Mouse (Mus musculus): ENCODE data around the gene Phf1. TPM values are rescaled to one million over a fixed set of nuclear protein-coding genes. Genes with fewer than 3 reads are reported as not detected.
A peak's percentile ranks its signal among the peaks of the same experiment; 100 is the strongest.

Phf1 gene
- 14.5 and 15.9 TPM in 2 replicates for polyA plus RNA-seq (2016; fragmentation: Nextera tagmentation; extraction: Ambion mirVana)

- Histone ChIP-seq H3K9me3 (no peaks in the 10 kb centered on the region), H3K27ac (peak within 1 kb of the TSS; percentile 59; the same call in 1 of the 2 replicates), H3K9ac (peak within 1 kb of the TSS; percentile 77), H3K27me3 (replicated peaks) (no peaks in the 10 kb centered on the region), H3K4me3 (peak within 1 kb of the TSS; percentile 66), H3K4me2 (replicated peaks) (peak within 1 kb of the TSS; percentile 91), H3K36me3 (peaks cover 35% of the 10 kb centered on the region), H3K4me1 (peaks cover 19% of the 10 kb centered on the region)
- peak; percentile 85 for ATAC-seq (ENCODE audit: low FRiP score, low read depth)
- under 1% methylated on average over 43 of the region's 43 CpGs for WGBS
Observed at GRCm38 (mm10) chr17:26932839-26933398, at the start of gene Phf1. Gene Phf1 (plus strand): TSS chr17:26933052.

GRCm38 (mm10) chr17:26883585-26883984 is 49.3 kb upstream of the Phf1 start:
- Histone ChIP-seq H3K27me3 (replicated peaks) (no peaks in the 10 kb centered on the region), H3K4me1 (peaks cover 18% of the 10 kb centered on the region), H3K36me3 (no peaks in the 10 kb centered on the region), H3K4me3 (no peak overlapping the region), H3K27ac (no peak overlapping the region), H3K9ac (no peak overlapping the region), H3K4me2 (replicated peaks) (no peak overlapping the region), H3K9me3 (no peaks in the 10 kb centered on the region)
- ATAC-seq (ENCODE audit: low FRiP score, low read depth), result no peak
- 81% methylated on average over 6 of the region's 6 CpGs for WGBS

DNA sequence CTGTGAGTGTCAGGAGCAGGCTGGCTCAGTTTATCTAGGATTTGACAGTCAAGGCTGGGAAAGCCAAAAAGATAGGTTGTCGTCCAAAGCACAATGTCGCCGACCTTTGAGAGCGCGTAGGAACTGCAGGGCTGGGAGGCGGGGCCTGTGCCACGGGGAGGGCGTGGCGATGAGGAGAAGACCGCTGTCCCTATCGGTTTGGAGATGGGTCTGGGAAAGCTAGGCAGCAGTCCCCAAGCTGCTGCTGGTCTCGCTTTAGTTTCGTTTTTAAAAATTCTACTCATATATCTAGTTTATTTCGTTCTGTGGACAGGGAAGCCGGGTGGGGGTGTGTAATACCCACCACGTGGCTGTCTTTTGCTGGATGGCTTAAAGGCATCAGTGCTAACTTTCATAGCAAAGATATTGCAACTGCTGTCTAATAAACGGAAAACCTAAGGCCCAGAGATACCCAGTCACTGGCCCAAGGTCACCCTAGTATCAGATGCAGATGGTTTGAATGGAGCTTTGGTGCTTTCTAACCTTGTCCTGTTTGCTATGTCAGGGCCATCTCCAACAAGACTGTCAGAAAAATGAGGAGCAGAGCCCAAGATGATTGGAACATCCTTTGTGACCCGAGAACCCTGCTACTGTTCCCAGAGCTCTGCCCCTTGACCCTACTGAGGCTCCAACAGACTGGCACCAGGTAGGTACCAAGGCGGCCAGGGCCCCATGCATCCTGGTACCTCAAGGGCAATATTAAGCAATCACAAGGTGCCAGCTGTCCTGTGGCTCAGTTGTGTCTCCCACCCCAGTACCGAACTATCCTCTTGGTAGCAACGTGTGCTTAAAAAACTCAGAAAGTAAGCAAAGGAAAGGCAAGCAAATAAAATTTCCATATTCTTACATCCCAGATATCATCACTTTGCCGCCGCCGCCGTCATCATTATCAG is 47.6 kb upstream of the Phf1 start:
- Histone ChIP-seq H3K4me1 (peaks cover 18% of the 10 kb centered on the region), H3K4me3 (peak overlapping the region; percentile 31), H3K9me3 (no peaks in the 10 kb centered on the region), H3K9ac (peak overlapping the region; percentile 29; the same call in 1 of the 2 replicates), H3K36me3 (no peaks in the 10 kb centered on the region), H3K27ac (no peak overlapping the region), H3K27me3 (replicated peaks) (no peaks in the 10 kb centered on the region), H3K4me2 (replicated peaks) (peak overlapping the region; percentile 63)
- ATAC-seq (ENCODE audit: low FRiP score, low read depth), result 0 out of 2 replicates have a peak, but pooled peaks have one; percentile 37
- 23% methylated on average over 25 of the region's 25 CpGs for WGBS

- Histone ChIP-seq H3K4me1 (peaks cover 18% of the 10 kb centered on the region), H3K9ac (peak overlapping the region; percentile 29; the same call in 1 of the 2 replicates), H3K4me3 (peak overlapping the region; percentile 31), H3K9me3 (no peaks in the 10 kb centered on the region), H3K36me3 (no peaks in the 10 kb centered on the region), H3K27me3 (replicated peaks) (no peaks in the 10 kb centered on the region), H3K27ac (no peak overlapping the region), H3K4me2 (replicated peaks) (peak overlapping the region; percentile 63)
- ATAC-seq (ENCODE audit: low FRiP score, low read depth), result peak; percentile 82
- 9% methylated on average over 30 of the region's 30 CpGs for WGBS
Observed at GRCm38 (mm10) chr17:26886047-26886749, 46.7 kb upstream of the Phf1 start.

DNA sequence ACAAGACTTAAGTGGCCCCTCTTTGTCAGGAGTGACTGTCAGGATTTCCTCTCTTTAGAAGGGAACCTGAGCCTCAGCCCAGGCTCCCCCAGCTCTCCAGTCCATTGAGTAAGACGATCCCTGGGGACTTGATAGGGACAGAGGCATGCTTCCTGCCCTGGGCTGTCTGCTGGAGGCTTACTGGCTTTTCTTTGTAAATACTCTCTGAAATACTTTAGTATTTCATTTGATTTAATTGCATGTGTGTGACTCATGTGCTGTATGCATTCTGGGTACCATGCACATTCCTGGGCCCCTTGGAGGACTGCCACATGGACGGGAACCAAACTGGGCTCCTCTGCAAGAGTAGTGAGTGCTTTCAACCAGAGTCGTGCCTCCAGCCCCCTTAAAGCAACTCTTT is 44.9 kb upstream of the Phf1 start:
- H3K9me3 ChIP-seq, result no peaks in the 10 kb centered on the region
- H3K4me2 ChIP-seq (replicated peaks), result no peak overlapping the region
- 35% methylated on average over 3 of the region's 3 CpGs for WGBS
- no peak for ATAC-seq (ENCODE audit: low FRiP score, low read depth)
- peaks cover 23% of the 10 kb centered on the region for H3K4me1 ChIP-seq
- H3K4me3 ChIP-seq, result no peak overlapping the region
- no peak overlapping the region for H3K27ac ChIP-seq
- H3K36me3 ChIP-seq, result no peaks in the 10 kb centered on the region
- no peak overlapping the region for H3K9ac ChIP-seq
- H3K27me3 ChIP-seq (replicated peaks), result no peaks in the 10 kb centered on the region; the same call in 1 of the 2 replicates

- H3K9me3 ChIP-seq, result no peaks in the 10 kb centered on the region
- 70% methylated on average over 16 of the region's 16 CpGs for WGBS
- H3K27ac ChIP-seq, result no peak overlapping the region
- peaks cover 5% of the 10 kb centered on the region; the same call in 1 of the 2 replicates for H3K4me1 ChIP-seq
- peak overlapping the region; percentile 8; the same call in 1 of the 2 replicates for H3K9ac ChIP-seq
- no peaks in the 10 kb centered on the region; the same call in none of the 2 replicates for H3K27me3 ChIP-seq (replicated peaks)
- H3K4me2 ChIP-seq (replicated peaks), result no peak overlapping the region
- H3K36me3 ChIP-seq, result no peaks in the 10 kb centered on the region
- no peak overlapping the region for H3K4me3 ChIP-seq
- ATAC-seq (ENCODE audit: low FRiP score, low read depth), result no peak
Observed at GRCm38 (mm10) chr17:26892635-26893375, 40.0 kb upstream of the Phf1 start.

DNA sequence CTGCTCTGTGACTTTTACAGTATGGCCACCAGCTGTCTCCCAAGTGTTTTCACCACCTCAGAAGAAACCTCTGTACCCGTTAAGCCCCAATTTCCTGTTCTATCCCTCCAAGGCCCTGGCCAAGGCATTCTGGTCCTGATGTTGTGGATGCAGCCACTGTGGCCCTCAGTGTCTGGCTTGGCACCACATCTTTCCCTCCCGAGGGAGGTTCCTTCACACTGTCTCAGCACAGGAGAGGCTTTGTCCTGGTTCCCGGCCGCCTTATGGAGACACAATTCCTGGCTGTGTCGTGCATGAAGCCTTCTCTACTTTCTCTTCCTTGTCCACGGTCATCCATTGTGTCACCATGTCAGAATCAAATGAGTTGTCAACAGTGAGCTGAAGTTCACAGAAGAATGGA is 39.4 kb upstream of the Phf1 start:
- no peaks in the 10 kb centered on the region for H3K9me3 ChIP-seq
- no peak overlapping the region for H3K4me3 ChIP-seq
- no peak overlapping the region for H3K9ac ChIP-seq
- no peak for ATAC-seq (ENCODE audit: low FRiP score, low read depth)
- H3K36me3 ChIP-seq, result no peaks in the 10 kb centered on the region
- no peak overlapping the region for H3K27ac ChIP-seq
- H3K4me2 ChIP-seq (replicated peaks), result no peak overlapping the region
- no peaks in the 10 kb centered on the region; the same call in none of the 2 replicates for H3K27me3 ChIP-seq (replicated peaks)
- H3K4me1 ChIP-seq, result peaks cover 5% of the 10 kb centered on the region; the same call in 1 of the 2 replicates
- WGBS, result 63% methylated on average over 6 of the region's 6 CpGs

GRCm38 (mm10) chr17:26894342-26894741 is 38.5 kb upstream of the Phf1 start:
- H3K4me3 ChIP-seq, result no peak overlapping the region
- no peak overlapping the region for H3K4me2 ChIP-seq (replicated peaks)
- no peaks in the 10 kb centered on the region for H3K36me3 ChIP-seq
- no peak for ATAC-seq (ENCODE audit: low FRiP score, low read depth)
- no peak overlapping the region for H3K9ac ChIP-seq
- H3K4me1 ChIP-seq, result peaks cover 5% of the 10 kb centered on the region; the same call in 1 of the 2 replicates
- WGBS, result 65% methylated on average over 6 of the region's 6 CpGs
- H3K27ac ChIP-seq, result no peak overlapping the region
- no peaks in the 10 kb centered on the region; the same call in none of the 2 replicates for H3K27me3 ChIP-seq (replicated peaks)
- no peaks in the 10 kb centered on the region for H3K9me3 ChIP-seq

DNA sequence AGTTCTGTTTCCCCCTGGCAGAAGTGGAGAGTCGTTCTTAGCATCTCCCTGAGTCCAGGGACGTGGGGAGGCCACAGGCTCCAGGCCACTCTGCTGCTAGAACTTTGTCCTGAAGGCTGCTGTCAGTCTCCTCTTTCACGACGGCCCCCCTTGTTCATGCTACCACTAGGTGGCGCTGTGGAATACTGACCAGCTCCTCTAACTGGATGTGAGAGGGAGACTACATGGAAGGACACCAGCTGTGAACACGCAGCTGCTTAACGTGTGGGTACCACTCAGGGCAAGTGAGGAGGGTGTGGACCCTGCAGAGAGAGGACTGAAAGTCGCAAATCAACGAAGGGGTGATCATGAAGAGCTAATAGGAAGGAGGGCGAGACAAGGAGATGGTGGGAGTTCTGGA is 37.3 kb upstream of the Phf1 start:
- Histone ChIP-seq H3K9me3 (no peaks in the 10 kb centered on the region), H3K4me2 (replicated peaks) (no peak overlapping the region), H3K4me3 (no peak overlapping the region), H3K9ac (no peak overlapping the region), H3K4me1 (peaks cover 5% of the 10 kb centered on the region; the same call in 1 of the 2 replicates), H3K27ac (no peak overlapping the region), H3K27me3 (replicated peaks) (no peaks in the 10 kb centered on the region; the same call in none of the 2 replicates), H3K36me3 (no peaks in the 10 kb centered on the region)
- WGBS, result 16% methylated on average over 10 of the region's 10 CpGs
- ATAC-seq (ENCODE audit: low FRiP score, low read depth), result no peak

DNA sequence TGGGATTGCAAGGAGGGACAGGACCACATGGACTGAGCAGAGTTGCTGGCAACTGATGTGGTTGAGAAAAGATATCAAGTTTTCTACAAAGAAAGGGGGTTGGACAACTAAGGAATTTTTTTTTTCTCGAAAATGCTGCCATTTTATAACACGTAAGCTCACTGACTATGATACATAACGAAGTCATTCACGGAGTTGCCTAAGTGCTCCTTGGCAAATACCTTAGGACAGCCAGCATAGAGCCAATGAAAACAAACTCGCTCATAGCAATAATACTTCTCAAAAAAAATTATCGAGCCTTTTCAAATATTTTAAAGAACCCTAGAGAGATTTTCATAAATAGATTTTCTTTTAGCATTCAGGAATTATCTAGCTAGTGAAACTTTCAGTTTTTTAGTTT is 31.9 kb upstream of the Phf1 start:
- ATAC-seq (ENCODE audit: low FRiP score, low read depth), result no peak
- H3K9ac ChIP-seq, result no peak overlapping the region
- H3K36me3 ChIP-seq, result no peaks in the 10 kb centered on the region
- H3K27ac ChIP-seq, result no peak overlapping the region
- no peaks in the 10 kb centered on the region; the same call in 1 of the 2 replicates for H3K27me3 ChIP-seq (replicated peaks)
- H3K4me2 ChIP-seq (replicated peaks), result no peak overlapping the region
- no peaks in the 10 kb centered on the region for H3K4me1 ChIP-seq
- 84% methylated on average over 6 of the region's 6 CpGs for WGBS
- no peaks in the 10 kb centered on the region for H3K9me3 ChIP-seq
- no peak overlapping the region for H3K4me3 ChIP-seq

- H3K27ac ChIP-seq, result no peak overlapping the region
- H3K9ac ChIP-seq, result no peak overlapping the region
- no peak for ATAC-seq (ENCODE audit: low FRiP score, low read depth)
- no peaks in the 10 kb centered on the region for H3K4me1 ChIP-seq
- H3K4me2 ChIP-seq (replicated peaks), result no peak overlapping the region
- H3K4me3 ChIP-seq, result no peak overlapping the region
- no peaks in the 10 kb centered on the region for H3K27me3 ChIP-seq (replicated peaks)
- no peaks in the 10 kb centered on the region for H3K36me3 ChIP-seq
- 63% methylated on average over 5 of the region's 5 CpGs for WGBS
- H3K9me3 ChIP-seq, result no peaks in the 10 kb centered on the region
Observed at GRCm38 (mm10) chr17:26904320-26904719, 28.5 kb upstream of the Phf1 start.
